1 mouse cellular context compared by ENCODE assay signal in the genomic region with DNA sequence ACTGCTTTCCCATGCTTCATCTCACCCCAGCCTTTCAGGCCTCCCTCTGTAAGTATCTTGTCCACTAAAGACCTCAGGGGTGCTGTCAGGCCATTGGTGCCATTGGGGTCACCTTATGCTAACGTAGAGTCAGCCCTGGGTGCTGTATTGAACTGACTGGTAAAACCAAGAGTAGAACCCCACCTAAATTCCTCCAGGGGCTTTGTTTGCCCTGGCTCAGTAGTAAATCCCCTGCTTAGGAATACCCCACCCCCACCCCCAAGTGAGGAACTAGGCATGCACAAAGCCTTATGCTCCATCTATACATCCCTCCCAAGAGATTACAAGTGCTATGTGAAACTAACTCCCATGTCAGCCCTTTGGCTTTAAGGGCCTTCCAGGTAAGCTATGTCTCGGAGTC.
TF ChIP-seq lines count a peak whose summit lies in the region.

No protein-coding gene starts in this region.

TF ChIP-seq in MEL, 35 proteins besides CTCF, POLR2A, EP300 and RAD21 (continued from another document):
- TF ChIP-seq NRF1 (IDR thresholded peaks at IDR 0.05; ENCODE audit: insufficient read depth, low read depth, low read length, poor library complexity, severe bottlenecking) (no peak), E2F4 (IDR thresholded peaks at IDR 0.05; ENCODE audit: borderline replicate concordance, low read depth, low read length) (no peak), TCF12 (IDR thresholded peaks at IDR 0.05; ENCODE audit: low read depth, low read length) (no peak), MYC (IDR thresholded peaks at IDR 0.05; ENCODE audit: low read depth, low read length) (no peak), CHD2 (IDR thresholded peaks at IDR 0.05; ENCODE audit: low read length) (no peak), ZNF384 (IDR thresholded peaks at IDR 0.05; ENCODE audit: low read depth, low read length) (no peak), ELF1 (IDR thresholded peaks at IDR 0.05; ENCODE audit: low read depth, low read length) (no peak), CHD1 (IDR thresholded peaks at IDR 0.05; ENCODE audit: low read depth, low read length) (no peak), TBP (IDR thresholded peaks at IDR 0.05; ENCODE audit: low read depth, low read length) (no peak), HCFC1 (IDR thresholded peaks at IDR 0.05; ENCODE audit: low read depth, low read length) (no peak), MAX (IDR thresholded peaks at IDR 0.05; ENCODE audit: low read length) (no peak), SMC3 (IDR thresholded peaks at IDR 0.05; ENCODE audit: low read depth, low read length) (no peak), MAFK (IDR thresholded peaks at IDR 0.05; ENCODE audit: borderline replicate concordance, low read depth, low read length) (no peak), GATA1 (IDR thresholded peaks at IDR 0.05; ENCODE audit: low read depth, low read length) (no peak), ZKSCAN1 (IDR thresholded peaks at IDR 0.05; ENCODE audit: low read depth, low read length) (no peak), ZMIZ1 (IDR thresholded peaks at IDR 0.05; ENCODE audit: low read depth, low read length) (no peak)
